15 mouse cellular contexts compared by ENCODE assay signal in genomic region chr6:14951060-14951459, GRCm38 (mm10). TPM values are rescaled to one million over a fixed set of nuclear protein-coding genes. Genes with fewer than 3 reads are reported as not detected.
"Had no signal": no experiment of that assay in that cellular context is flagged by ENCODE, and none has a peak within 500 bp of the region (broad histone marks: within the 10 kb centered on the region; RNA-seq: fewer than 3 reads in every experiment).

No protein-coding gene starts in this region.

- H3K4me3 ChIP-seq: layer of hippocampus, adult 2 months; left cerebral cortex, adult 2 months; limb, embryonic 10.5 days; liver, embryonic 15.5 days; midbrain, embryonic 13.5 days; stomach, embryonic 15.5 days had no signal

- H3K9me3 ChIP-seq: limb, embryonic 10.5 days; liver, embryonic 15.5 days; stomach, embryonic 15.5 days had no signal

- H3K9ac ChIP-seq: liver, embryonic 15.5 days; midbrain, embryonic 13.5 days; stomach, embryonic 15.5 days had no signal

- H3K27ac ChIP-seq: layer of hippocampus, adult 2 months; left cerebral cortex, adult 2 months; limb, embryonic 10.5 days; liver, embryonic 15.5 days; midbrain, embryonic 13.5 days; stomach, embryonic 15.5 days had no signal

- DNase-seq: kidney, adult 18-20 months; kidney, postnatal 10 days; kidney, postnatal 4 days; lung, adult 2 months; lung, postnatal 36 days; thymus, postnatal 36 days had no signal

- H3K4me2 ChIP-seq: liver, embryonic 11.5 days; liver, embryonic 15.5 days; midbrain, embryonic 13.5 days; stomach, embryonic 15.5 days had no signal

- ATAC-seq: lung, postnatal 0 days; midbrain, embryonic 13.5 days had no signal

- H3K27me3 ChIP-seq: liver, embryonic 15.5 days; midbrain, embryonic 13.5 days; stomach, embryonic 15.5 days had no signal

- H3K36me3 ChIP-seq: limb, embryonic 10.5 days; liver, embryonic 15.5 days; stomach, embryonic 15.5 days had no signal

- H3K4me1 ChIP-seq: limb, embryonic 10.5 days; liver, embryonic 15.5 days; midbrain, embryonic 13.5 days; stomach, embryonic 15.5 days had no signal

RNA-seq across cellular contexts. Expression of gene Foxp2, which starts 49.9 kb away (rescaled TPM):
- total RNA-seq: megakaryocyte progenitor cell, adult 5-6 weeks had no signal
